Mouse (Mus musculus) cerebellum, adult 2 months (tissue): ENCODE results near the gene Sfi1.
"Not testable (repeated sequence)": the region's sequence is repeated elsewhere in the genome, so short reads cannot be mapped to it uniquely, and the experiment has no call there.

ENCODE experiments used
- CTCF ChIP-seq: fragments of 200-500 bp; IDR thresholded peaks from 2 replicates; pipeline ENCODE4 v1.5.1; 2011; ENCODE audit warnings: low read depth, mild to moderate bottlenecking, control low read depth, low read length, moderate library complexity, borderline replicate concordance; ENCODE audit not compliant: insufficient read depth
- POLR2A ChIP-seq: fragments of 200-500 bp; IDR thresholded peaks from 2 replicates; pipeline ENCODE4 v1.6.1; 2011; ENCODE audit warnings: low read length, control low read depth, borderline replicate concordance; ENCODE audit not compliant: insufficient read depth

GRCm38 (mm10) chr11:3161370-3161769, 31.9 kb downstream of the Sfi1 start:
- TF ChIP-seq CTCF, POLR2A: not testable (repeated sequence)
